Mouse (Mus musculus) cerebellum, postnatal 10 days (tissue): Measurements from ENCODE around the gene 9930022D16Rik.

Experiments
- DNase-seq, 2 experiments: peaks; one replicate each; pipeline ENCODE4 v3.0.0; 2021; ENCODE audit warnings: mixed read lengths in 2 of 2

9930022D16Rik gene

GRCm38 (mm10) chr11:109413617-109414016 lies at the start of gene 9930022D16Rik:
9930022D16Rik (plus strand) TSS chr11:109413917.
- DNase-seq, result no peak

GRCm38 (mm10) chr11:109364337-109364736 lies 49.4 kb upstream of the 9930022D16Rik start:
- DNase-seq, result peak in 1 of 2 experiments; percentile 23

GRCm38 (mm10) chr11:109364881-109365280 lies 48.8 kb upstream of the 9930022D16Rik start:
- peak in 1 of 2 experiments; percentile 13 for DNase-seq

GRCm38 (mm10) chr11:109365818-109366217 lies 47.9 kb upstream of the 9930022D16Rik start:
- DNase-seq, result no peak

GRCm38 (mm10) chr11:109366802-109367579 lies 46.7 kb upstream of the 9930022D16Rik start:
- no peak for DNase-seq

GRCm38 (mm10) chr11:109369026-109369637 lies 44.6 kb upstream of the 9930022D16Rik start:
- no peak for DNase-seq

DNA sequence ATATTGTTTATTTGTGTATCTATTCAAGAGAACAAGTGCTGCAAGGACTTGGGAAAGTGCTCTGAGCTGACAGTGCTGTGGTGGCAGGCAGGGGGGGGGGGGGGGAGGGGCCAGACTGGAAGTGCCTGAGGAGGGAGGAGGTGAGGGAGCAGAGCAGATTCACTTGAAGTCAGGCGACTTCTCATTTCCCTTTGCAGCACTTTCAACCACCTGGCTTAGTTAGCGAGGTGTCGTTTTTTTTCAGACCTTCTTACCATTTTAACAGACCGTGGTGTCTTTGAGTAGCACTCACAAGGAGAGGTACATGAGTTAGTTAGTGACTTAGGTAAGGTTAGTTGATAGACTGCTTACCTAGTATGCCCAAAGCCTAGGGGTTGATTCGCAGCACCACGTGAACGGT lies 38.3 kb upstream of the 9930022D16Rik start:
- no peak for DNase-seq

DNA sequence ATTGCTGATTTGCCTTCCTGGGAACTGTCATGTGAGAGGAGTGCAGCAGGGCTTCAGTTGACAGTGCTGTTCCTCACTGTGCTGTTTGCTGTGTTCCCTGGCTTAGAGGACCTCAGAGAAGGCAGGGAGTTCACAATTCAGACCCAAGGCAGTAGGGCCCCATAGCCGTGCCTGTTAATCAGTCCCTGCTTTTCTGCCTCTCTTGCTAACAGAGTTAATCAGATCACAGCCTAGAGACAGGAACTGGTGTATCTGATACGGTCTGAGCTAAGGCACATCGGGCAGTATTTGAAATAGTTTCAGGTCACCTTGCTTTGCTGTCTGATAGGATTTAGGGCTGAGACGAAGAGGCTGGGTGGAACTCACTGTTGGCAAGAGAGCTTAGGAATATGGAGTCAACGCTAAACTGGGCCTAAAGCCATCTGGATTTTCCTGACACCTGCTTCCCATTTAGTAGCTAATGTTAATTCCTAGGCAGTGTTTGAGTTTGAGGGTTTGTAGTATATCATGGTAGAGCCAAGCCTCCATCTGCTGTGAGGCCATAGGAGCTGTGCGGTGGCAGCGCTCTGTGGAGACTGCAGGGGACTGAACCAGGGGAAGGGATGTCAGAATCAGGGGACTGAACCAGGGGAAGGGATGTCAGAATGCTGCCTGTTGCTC lies 37.1 kb upstream of the 9930022D16Rik start:
- DNase-seq, result peak; percentile 58 to 61

DNA sequence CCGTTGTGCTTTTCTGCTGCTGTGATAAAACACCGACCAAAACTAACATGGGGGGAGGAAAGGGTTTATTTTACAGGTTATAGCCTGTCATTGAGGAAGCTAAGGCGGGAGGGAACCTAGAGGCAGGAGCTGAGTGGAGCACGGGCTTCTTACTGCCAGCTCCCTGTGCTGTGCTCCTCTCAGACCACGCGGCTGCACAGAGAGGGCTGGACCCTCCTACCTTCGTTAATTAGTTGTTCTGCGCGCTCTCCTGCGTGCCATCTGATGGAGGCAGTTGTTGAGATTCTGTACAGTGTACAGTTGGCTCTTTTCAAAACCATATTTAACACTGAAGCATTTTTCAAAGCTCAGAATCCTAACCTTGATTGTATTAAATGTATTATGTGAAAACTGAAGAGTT lies 36.2 kb upstream of the 9930022D16Rik start:
- DNase-seq, result no peak

- DNase-seq, result no peak
Measured at GRCm38 (mm10) chr11:109378051-109378450, 35.7 kb upstream of the 9930022D16Rik start.

DNA sequence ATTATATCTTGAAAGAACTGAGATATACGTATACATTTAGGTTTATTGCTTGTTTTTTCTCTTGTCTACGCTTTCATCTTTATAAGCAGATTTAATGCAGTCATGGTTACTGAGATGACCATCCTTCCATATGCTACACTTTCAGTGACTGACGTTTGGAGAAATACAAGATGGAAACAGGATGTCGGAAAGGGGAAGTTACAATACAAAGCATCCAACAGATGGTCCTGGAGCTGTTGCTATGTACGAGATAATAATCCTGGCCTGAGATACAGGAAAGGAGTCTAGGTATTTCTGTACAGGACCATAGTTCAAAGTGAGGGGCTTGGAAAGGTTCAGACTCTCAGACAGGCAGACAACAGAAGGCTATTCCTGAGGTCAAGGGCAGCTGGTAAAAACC lies 33.1 kb upstream of the 9930022D16Rik start:
- DNase-seq, result no peak

- DNase-seq, result no peak
Measured at GRCm38 (mm10) chr11:109385296-109385695, 28.4 kb upstream of the 9930022D16Rik start.

DNA sequence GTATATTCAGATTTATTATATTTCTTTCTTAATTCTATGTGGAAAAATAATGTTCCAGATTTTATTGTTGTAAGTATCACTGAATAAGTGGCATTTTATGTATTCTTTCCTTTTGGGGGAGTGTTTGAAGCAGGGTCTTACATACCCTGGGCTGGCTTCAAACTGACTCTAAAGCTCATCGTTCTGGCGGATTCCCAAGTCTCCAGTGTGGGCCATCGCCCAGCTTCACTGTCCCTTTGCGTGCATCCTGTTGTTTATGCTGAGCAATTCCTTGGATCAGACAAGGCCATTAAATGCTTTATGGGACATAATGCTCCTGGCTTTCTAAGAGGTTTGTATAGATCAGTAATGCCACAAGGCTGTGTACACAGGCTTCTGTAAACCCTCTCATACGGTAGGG lies 24.7 kb upstream of the 9930022D16Rik start:
- DNase-seq, result peak; percentile 59 to 64

- no peak for DNase-seq
Measured at GRCm38 (mm10) chr11:109391200-109391599, 22.5 kb upstream of the 9930022D16Rik start.

GRCm38 (mm10) chr11:109391760-109392159 lies 22.0 kb upstream of the 9930022D16Rik start:
- no peak for DNase-seq

GRCm38 (mm10) chr11:109392601-109393000 lies 21.1 kb upstream of the 9930022D16Rik start:
- DNase-seq, result no peak

DNA sequence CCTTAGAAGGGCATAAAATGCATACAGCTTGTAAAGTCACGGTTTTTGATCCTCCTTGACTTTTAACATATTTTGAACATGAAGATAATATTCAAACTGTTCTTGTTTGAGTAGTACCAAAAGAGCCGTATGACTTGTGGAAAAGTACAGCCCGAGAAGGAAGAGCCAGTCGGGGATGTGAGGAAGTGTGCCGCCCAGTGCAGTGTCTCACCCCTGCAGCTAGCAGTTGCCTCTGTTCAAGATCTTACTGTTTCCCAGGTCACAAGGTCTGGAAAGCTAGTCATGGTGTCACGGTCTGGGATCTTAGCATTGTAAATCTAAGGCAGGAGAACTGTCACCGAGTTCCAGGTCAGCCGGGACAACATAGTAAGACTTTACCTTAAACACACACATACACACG lies 19.0 kb upstream of the 9930022D16Rik start:
- no peak for DNase-seq

DNA sequence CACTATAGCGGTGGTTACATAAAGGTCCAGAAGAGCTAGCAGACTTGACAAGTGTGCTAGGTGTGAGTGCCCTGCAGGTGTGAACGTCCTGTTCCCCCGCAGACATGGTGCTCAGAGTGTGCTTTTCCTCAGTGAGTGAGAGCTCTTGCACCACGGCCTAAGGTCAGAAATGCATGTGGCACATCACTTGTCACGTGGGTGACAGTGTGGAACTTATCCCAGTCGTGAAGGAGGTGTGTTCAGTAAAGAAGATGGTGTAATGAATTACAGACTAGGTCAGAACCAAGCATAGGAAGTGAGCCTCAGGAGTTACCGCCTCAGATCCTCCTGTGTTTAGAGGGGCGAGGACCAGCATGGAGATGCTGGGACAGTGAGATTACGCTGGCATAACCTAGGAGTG lies 18.4 kb upstream of the 9930022D16Rik start:
- DNase-seq, result no peak

GRCm38 (mm10) chr11:109406431-109406830 lies 7.3 kb upstream of the 9930022D16Rik start:
- DNase-seq, result no peak

- no peak for DNase-seq
Measured at GRCm38 (mm10) chr11:109410197-109410980, 3.3 kb upstream of the 9930022D16Rik start.

DNA sequence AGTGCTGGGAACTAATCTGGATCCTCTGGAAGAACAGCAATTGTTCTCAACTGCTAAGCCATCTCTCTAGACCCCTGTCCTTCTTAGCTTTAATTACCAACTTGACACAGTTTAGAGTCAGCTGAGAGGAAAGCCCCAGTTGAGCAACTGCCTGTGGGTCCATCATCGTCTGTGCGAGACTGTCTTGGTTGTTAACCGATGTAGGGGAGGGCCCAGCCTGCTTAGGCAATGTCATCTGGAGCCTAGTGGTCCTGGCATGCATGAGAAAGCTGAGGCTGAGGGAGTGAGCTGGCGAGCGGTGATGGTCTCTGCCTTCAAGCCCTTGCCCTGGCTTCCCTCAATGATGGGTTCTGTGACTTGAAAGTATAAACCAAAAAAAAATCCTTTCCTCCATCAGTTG lies 1.1 kb downstream of the 9930022D16Rik start:
- no peak for DNase-seq

DNA sequence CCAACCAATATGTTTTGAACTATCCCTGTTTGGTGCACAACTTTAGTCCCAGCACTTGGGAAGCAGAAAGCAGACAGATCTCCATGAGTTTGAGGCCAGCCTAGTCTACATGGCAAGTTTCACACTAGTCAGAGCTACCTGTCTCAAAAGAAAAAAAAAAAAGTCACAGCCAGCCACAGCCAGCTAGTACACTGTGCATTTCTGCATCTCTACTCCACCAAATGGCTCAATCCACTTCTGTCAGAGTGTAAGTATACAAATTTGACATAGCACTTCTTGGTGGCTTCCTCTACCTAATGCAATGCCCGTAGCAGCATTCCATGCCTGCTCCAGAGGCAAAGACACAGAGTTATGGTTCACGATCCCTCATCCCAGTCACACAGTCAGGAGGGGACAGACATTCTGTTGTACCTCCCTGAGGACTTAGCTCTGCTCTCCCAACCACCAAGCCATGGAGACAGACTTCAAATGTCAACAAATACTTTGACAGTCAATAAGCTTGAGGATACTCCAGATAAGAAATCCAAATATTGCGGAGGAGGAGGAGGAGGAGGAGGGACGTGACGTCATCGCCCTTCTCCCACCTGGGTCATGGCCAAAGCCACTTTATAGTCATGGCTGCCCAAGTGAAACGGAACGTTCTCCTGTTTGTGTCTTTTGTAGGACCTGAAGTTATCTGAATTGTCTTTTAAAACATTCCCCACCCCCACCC lies 3.1 kb downstream of the 9930022D16Rik start:
- DNase-seq, result no peak
